Mouse (Mus musculus) midbrain, embryonic 16.5 days (tissue): ENCODE measurements around the gene Lrif1. TPM values are rescaled to one million over a fixed set of nuclear protein-coding genes. Genes with fewer than 3 reads are reported as not detected.

Source experiments
- polyA plus RNA-seq: library from polyadenylated mRNA; unstranded; fragments of >200 nt; fragmentation: Nextera tagmentation; extraction: Ambion mirVana; gene quantifications from 2 replicates; pipeline ENCODE4 v1.2.1, GENCODE M21; 2015

Gene Lrif1
- polyA plus RNA-seq, 1 experiment from 2014 or later: 18.9 TPM

Other genes starting within 250 kb of the Lrif1 start
- gene Dennd2d, start 202.6 kb upstream of the Lrif1 start, polyA plus RNA-seq: 0.92 and 1.5 TPM in 2 replicates
- gene Dram2, start 137.2 kb upstream of the Lrif1 start, polyA plus RNA-seq: 67.1 and 67.2 TPM in 2 replicates
- 47.8 and 51.1 TPM in 2 replicates for gene Cept1, start 137.2 kb upstream of the Lrif1 start, polyA plus RNA-seq
- 3.3 and 5.0 TPM in 2 replicates for gene Cd53, start 105.2 kb downstream of the Lrif1 start, polyA plus RNA-seq
- not detected in 2 replicates for gene Olfr266, start 141.3 kb downstream of the Lrif1 start, polyA plus RNA-seq